Mouse (Mus musculus) hindbrain, embryonic 10.5 days (tissue): ENCODE results near the gene Slco1c1. TPM values are rescaled to one million over a fixed set of nuclear protein-coding genes. Genes with fewer than 3 reads are reported as not detected.

Source experiments
- DNase-seq: peaks from one replicate; pipeline ENCODE4 v3.0.0-alpha.2; 2017; ENCODE audit warnings: low spot score
- H3K27ac ChIP-seq: fragments of 300-500 bp; sonication (generic); 2 replicates; pipeline ENCODE4 v1.5.1; 2016; ENCODE audit warnings: mild to moderate bottlenecking, moderate library complexity
- H3K27me3 ChIP-seq: fragments of 300-500 bp; sonication (generic); 2 replicates; pipeline ENCODE4 v1.6.1; 2016; ENCODE audit warnings: mild to moderate bottlenecking; ENCODE audit not compliant: poor library complexity, insufficient read depth, severe bottlenecking
- H3K36me3 ChIP-seq: fragments of 300-500 bp; sonication (generic); 2 replicates; pipeline ENCODE4 v1.6.1; 2016; ENCODE audit warnings: mild to moderate bottlenecking, moderate library complexity
- H3K4me1 ChIP-seq: fragments of 300-500 bp; sonication (generic); replicated peaks from 2 replicates; pipeline ENCODE4 v1.6.1; 2016; ENCODE audit warnings: mild to moderate bottlenecking
- H3K4me3 ChIP-seq: fragments of 300-500 bp; sonication (generic); 2 replicates; pipeline ENCODE4 v1.5.1; 2016; ENCODE audit warnings: mild to moderate bottlenecking, moderate library complexity
- H3K9me3 ChIP-seq: fragments of 300-500 bp; sonication (generic); 2 replicates; pipeline ENCODE4 v1.6.1; 2016; ENCODE audit warnings: mild to moderate bottlenecking, moderate library complexity
- WGBS: fragments of 180-500 bp; shearing (Covaris S2); methylation state at CpG from one replicate; pipeline ENCODE4 v1.1.7; 2016; 5-methylcytosine and 5-hydroxymethylcytosine counted together
- polyA plus RNA-seq: library from polyadenylated mRNA; unstranded; fragments of >200 nt; fragmentation: Nextera tagmentation; extraction: Ambion mirVana; gene quantifications from 2 replicates; pipeline ENCODE4 v1.2.1, GENCODE M21; 2016

Gene Slco1c1
- 0.68 and 2.6 TPM in 2 replicates for polyA plus RNA-seq

DNA sequence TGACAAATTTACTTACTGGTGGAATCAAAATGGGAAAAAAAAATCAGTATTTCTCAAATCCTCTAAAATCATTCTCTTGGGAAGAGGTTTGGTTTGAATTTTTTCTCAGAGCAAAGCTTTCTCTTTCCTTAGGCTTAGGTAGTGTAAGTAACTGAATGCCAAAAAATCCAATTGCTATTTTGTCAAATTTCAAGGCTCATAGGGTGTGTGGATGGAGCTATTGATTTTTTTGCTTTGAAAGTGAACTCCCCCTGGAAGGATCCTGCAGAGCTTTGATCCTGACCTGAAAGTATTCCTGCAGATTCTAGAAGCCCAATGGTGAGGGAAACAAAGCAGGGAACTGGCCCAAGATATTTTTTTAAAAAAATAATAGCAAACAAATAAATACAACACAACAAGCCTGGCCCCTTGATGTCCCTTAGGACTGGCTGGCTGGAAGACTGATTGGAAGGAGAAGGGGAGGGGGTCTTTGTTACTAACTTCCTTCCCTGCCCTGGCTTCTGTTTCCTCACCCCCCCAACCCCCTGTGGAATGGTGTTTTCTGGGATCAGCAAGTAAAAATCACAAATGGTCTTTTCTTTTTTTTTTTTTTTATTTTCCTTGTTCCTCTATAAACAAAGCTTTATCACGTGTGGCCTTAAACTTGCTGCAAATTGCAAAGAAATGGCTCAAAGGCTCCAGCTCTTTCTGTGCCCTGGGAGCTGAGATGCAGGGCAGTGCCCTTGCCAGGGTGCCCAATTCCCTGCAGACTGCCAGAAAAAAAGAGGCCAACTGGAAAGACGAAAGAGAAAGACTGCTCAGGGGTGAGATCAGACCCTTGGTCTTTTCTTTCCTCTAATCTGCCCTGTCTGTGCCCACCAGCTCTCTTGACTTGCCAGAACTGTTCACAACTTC lies at the start of gene Slco1c1:
TSS of gene Slco1c1 (plus strand) at position 622 of the 894 bp plus-strand sequence.
- Histone ChIP-seq H3K4me1 (no peaks in the 10 kb centered on the region), H3K4me3 (no peak within 1 kb of the TSS), H3K9me3 (no peaks in the 10 kb centered on the region), H3K27ac (no peak within 1 kb of the TSS), H3K27me3 (no peaks in the 10 kb centered on the region), H3K36me3 (no peaks in the 10 kb centered on the region)
- no peak for DNase-seq
- WGBS = 51% methylated on average over 2 of the region's 2 CpGs

DNA sequence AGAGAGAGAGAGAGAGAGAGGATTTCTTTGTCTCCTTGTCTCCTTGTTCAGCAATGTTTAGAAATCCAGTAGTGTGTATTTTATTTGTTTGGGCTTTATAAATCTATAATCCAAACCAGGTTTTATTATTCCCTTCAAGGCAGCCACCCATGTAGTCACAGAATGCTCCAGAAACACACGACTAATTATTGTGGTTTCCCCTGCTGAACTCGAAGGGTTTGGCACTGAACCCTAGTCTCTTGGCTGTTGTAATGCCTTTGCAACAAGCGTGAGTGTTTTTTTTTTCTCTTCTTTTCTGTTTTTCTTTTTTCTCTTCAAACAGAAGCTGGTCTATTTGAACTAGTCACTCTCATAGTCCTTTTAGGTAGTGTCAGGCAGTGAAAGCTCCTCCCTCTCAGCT lies 49.5 kb upstream of the Slco1c1 start:
- no peaks in the 10 kb centered on the region for H3K4me1 ChIP-seq
- no peaks in the 10 kb centered on the region; the same call in 1 of the 2 replicates for H3K9me3 ChIP-seq
- no peaks in the 10 kb centered on the region for H3K36me3 ChIP-seq
- no peak overlapping the region for H3K4me3 ChIP-seq
- 68% methylated on average over 3 of the region's 3 CpGs for WGBS
- no peak for DNase-seq
- H3K27ac ChIP-seq = no peak overlapping the region
- H3K27me3 ChIP-seq = no peaks in the 10 kb centered on the region

- no peak overlapping the region for H3K27ac ChIP-seq
- no peak overlapping the region for H3K4me3 ChIP-seq
- H3K9me3 ChIP-seq = no peaks in the 10 kb centered on the region
- no peaks in the 10 kb centered on the region for H3K4me1 ChIP-seq
- H3K27me3 ChIP-seq = no peaks in the 10 kb centered on the region
- peak; percentile 15 for DNase-seq
- no peaks in the 10 kb centered on the region for H3K36me3 ChIP-seq
- whole genome bisulfite sequencing = 75% methylated on average over 10 of the region's 10 CpGs
Measured at GRCm38 (mm10) chr6:141485302-141486021, 38.7 kb upstream of the Slco1c1 start.

DNA sequence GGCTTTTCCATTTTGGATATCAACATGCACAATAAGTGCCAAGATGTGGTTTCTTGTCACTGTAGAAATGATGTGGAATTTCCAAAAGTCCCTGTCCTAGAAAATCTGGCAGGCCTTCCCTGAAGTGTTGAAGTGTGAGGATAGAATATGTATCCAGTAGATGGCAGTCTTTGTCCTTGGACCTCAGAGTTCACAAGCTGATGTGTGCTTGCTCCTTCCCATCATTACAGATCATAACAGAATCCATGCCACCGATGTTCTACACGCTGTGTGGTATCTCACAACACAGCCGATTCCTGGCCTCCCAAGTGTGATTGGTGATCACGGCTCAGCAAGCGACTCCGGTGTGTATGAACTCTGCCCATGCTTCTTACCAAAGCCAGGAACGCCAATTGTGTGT lies 36.9 kb upstream of the Slco1c1 start:
- Histone ChIP-seq H3K4me3 (no peak overlapping the region), H3K4me1 (no peaks in the 10 kb centered on the region), H3K27ac (no peak overlapping the region), H3K27me3 (no peaks in the 10 kb centered on the region; the same call in 1 of the 2 replicates), H3K9me3 (no peaks in the 10 kb centered on the region), H3K36me3 (no peaks in the 10 kb centered on the region)
- peak; percentile 8 for DNase-seq
- 75% methylated on average over 7 of the region's 7 CpGs for WGBS

- Histone ChIP-seq H3K4me1 (no peaks in the 10 kb centered on the region), H3K27ac (no peak overlapping the region), H3K36me3 (no peaks in the 10 kb centered on the region), H3K27me3 (peaks cover 3% of the 10 kb centered on the region; the same call in 1 of the 2 replicates), H3K9me3 (no peaks in the 10 kb centered on the region), H3K4me3 (no peak overlapping the region)
- WGBS = 14% methylated on average over 11 of the region's 11 CpGs
- DNase-seq = peak; percentile 69
Measured at GRCm38 (mm10) chr6:141488619-141489018, 35.5 kb upstream of the Slco1c1 start.

DNA sequence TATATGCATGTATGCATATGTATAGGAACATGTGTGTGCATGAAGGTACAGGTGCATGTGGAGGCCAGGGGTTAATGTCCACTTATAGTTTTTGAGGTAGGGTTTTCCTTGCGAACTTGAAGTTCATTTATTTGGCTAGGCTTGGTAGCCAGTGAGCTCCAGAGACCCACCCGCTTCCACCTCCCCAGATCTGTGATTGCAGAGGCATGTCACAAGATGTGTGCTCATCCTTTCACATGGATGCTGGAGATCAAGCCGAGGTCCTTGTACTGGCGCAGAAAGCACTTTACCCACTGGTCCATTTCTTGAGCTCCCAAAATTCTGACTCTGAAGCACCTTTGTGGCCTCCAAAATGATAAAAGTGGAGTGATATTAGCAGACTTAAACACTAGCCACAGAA lies 29.3 kb upstream of the Slco1c1 start:
- H3K27me3 ChIP-seq = peaks cover 7% of the 10 kb centered on the region; the same call in 1 of the 2 replicates
- DNase-seq = no peak
- peaks cover 18% of the 10 kb centered on the region for H3K4me1 ChIP-seq
- H3K4me3 ChIP-seq = no peak overlapping the region
- no peaks in the 10 kb centered on the region for H3K9me3 ChIP-seq
- no peaks in the 10 kb centered on the region for H3K36me3 ChIP-seq
- WGBS = 72% methylated on average over 4 of the region's 4 CpGs
- H3K27ac ChIP-seq = peak overlapping the region; percentile 67; the same call in 1 of the 2 replicates

DNA sequence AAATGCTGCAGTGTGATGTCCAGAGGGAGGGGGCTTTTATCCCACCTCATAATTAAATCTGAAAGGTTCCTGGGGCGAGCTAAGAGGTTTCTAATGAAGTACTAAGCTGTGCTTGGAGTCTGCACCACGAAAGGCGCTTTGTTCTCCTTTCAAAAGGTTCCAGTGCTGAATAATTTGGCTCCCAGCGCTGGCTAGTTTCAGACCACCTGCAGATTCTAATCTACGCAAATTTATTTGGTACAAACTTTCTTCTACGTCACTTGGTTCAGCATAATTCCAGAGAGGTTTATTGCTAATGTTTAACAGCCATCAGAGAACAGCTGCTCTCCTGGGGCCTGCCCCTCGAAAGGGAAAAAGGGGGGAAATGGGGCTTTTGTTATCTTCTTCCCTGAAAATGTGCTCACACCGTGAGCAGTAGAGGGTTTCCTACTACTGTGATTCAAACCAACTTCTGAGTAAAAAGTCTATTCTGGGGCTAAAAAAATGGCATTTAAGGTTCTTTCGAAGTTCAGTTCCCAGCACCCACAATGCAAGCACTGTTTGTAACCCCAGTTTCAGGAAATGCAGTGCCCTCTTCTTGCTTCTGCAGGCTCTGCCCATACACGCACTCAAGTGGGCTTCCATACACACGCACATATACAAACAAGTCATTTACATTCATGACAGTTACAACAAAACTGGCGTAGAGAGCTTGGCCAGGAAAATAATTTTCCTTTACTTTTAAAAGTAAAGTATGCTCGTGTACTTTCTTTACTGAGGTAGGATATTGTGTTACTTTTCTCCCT lies 28.3 kb upstream of the Slco1c1 start:
- Histone ChIP-seq H3K27ac (peak overlapping the region; percentile 69), H3K4me3 (no peak overlapping the region), H3K27me3 (0 out of 2 replicates have a peak, but pooled peaks cover 7% of the 10 kb centered on the region), H3K9me3 (no peaks in the 10 kb centered on the region), H3K4me1 (peaks cover 18% of the 10 kb centered on the region), H3K36me3 (no peaks in the 10 kb centered on the region)
- WGBS = 13% methylated on average over 13 of the region's 13 CpGs
- DNase-seq = peak; percentile 48

GRCm38 (mm10) chr6:141499511-141499910 lies 24.7 kb upstream of the Slco1c1 start:
- H3K4me3 ChIP-seq = no peak overlapping the region
- H3K36me3 ChIP-seq = no peaks in the 10 kb centered on the region
- H3K9me3 ChIP-seq = no peaks in the 10 kb centered on the region
- H3K4me1 ChIP-seq = peaks cover 18% of the 10 kb centered on the region
- no peak for DNase-seq
- no peak overlapping the region for H3K27ac ChIP-seq
- no peaks in the 10 kb centered on the region for H3K27me3 ChIP-seq

- no peak for DNase-seq
- Histone ChIP-seq H3K27ac (no peak overlapping the region), H3K4me3 (no peak overlapping the region), H3K27me3 (no peaks in the 10 kb centered on the region), H3K4me1 (peaks cover 3% of the 10 kb centered on the region), H3K36me3 (no peaks in the 10 kb centered on the region), H3K9me3 (no peaks in the 10 kb centered on the region)
- WGBS = 87% methylated on average over 3 of the region's 3 CpGs
Measured at GRCm38 (mm10) chr6:141501171-141501570, 23.0 kb upstream of the Slco1c1 start.

GRCm38 (mm10) chr6:141522541-141522940 lies 1.6 kb upstream of the Slco1c1 start:
- H3K9me3 ChIP-seq = no peaks in the 10 kb centered on the region
- no peaks in the 10 kb centered on the region for H3K4me1 ChIP-seq
- WGBS = 88% methylated on average over 2 of the region's 2 CpGs
- H3K27me3 ChIP-seq = no peaks in the 10 kb centered on the region
- H3K27ac ChIP-seq = no peak overlapping the region
- no peak overlapping the region for H3K4me3 ChIP-seq
- no peaks in the 10 kb centered on the region for H3K36me3 ChIP-seq
- DNase-seq = no peak

- Histone ChIP-seq H3K4me1 (no peaks in the 10 kb centered on the region), H3K27ac (no peak overlapping the region), H3K36me3 (no peaks in the 10 kb centered on the region), H3K9me3 (no peaks in the 10 kb centered on the region), H3K4me3 (no peak overlapping the region), H3K27me3 (no peaks in the 10 kb centered on the region)
- no peak for DNase-seq
- WGBS = 73% methylated on average over 1 of the region's 1 CpGs
Measured at GRCm38 (mm10) chr6:141525787-141526186, 1.6 kb downstream of the Slco1c1 start.

DNA sequence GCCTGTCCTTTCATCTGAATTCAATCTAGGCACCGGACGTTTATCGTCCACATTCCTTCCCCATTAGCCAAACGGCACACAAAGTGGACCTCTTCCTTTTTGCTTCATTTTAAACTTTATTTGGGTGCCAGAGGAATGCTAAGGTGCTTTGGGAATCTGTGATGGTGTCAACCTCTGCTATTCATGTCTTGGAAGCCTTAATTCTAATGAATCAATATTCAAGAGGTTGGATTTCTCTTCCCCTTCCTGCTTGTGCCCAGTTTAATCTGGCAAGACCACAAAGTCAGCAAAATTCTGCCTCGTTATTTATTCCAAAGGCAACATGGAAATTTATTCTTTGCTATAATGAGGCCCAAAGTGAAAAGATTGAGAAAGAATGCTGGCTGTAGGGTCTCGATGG lies 6.7 kb downstream of the Slco1c1 start:
- 89% methylated on average over 6 of the region's 6 CpGs for WGBS
- Histone ChIP-seq H3K4me1 (no peaks in the 10 kb centered on the region), H3K27me3 (no peaks in the 10 kb centered on the region), H3K9me3 (no peaks in the 10 kb centered on the region), H3K4me3 (no peak overlapping the region), H3K36me3 (no peaks in the 10 kb centered on the region), H3K27ac (no peak overlapping the region)
- no peak for DNase-seq
